Mouse (Mus musculus) limb, embryonic 10.5 days (tissue): ENCODE data around the gene Kctd5. TPM values are rescaled to one million over a fixed set of nuclear protein-coding genes. Genes with fewer than 3 reads are reported as not detected.

Experiments
- DNase-seq: peaks from one replicate; pipeline ENCODE4 v3.0.0-alpha.2; 2017; ENCODE audit warnings: low spot score
- H3K27ac ChIP-seq: fragments of 300-500 bp; sonication (generic); 2 replicates; pipeline ENCODE4 v1.5.1; 2016; ENCODE audit warnings: mild to moderate bottlenecking
- H3K27me3 ChIP-seq: fragments of 300-500 bp; sonication (generic); 2 replicates; pipeline ENCODE4 v1.6.1; 2016; ENCODE audit warnings: low read depth, mild to moderate bottlenecking; ENCODE audit not compliant: poor library complexity, severe bottlenecking
- H3K36me3 ChIP-seq: fragments of 300-500 bp; sonication (generic); 2 replicates; pipeline ENCODE4 v1.6.1; 2016; ENCODE audit warnings: mild to moderate bottlenecking, moderate library complexity
- H3K4me1 ChIP-seq: fragments of 300-500 bp; sonication (generic); 2 replicates; pipeline ENCODE4 v1.6.1; 2016
- H3K4me3 ChIP-seq: fragments of 300-500 bp; sonication (generic); 2 replicates; pipeline ENCODE4 v1.5.1; 2016; ENCODE audit warnings: mild to moderate bottlenecking, moderate library complexity
- H3K9me3 ChIP-seq: fragments of 300-500 bp; sonication (generic); replicated peaks from 2 replicates; pipeline ENCODE4 v1.6.1; 2016; ENCODE audit warnings: mild to moderate bottlenecking
- WGBS: fragments of 180-500 bp; shearing (Covaris S2); methylation state at CpG from one replicate; pipeline ENCODE4 v1.1.7; 2016; 5-methylcytosine and 5-hydroxymethylcytosine counted together
- polyA plus RNA-seq: library from polyadenylated mRNA; unstranded; fragments of >200 nt; fragmentation: Nextera tagmentation; extraction: Ambion mirVana; gene quantifications from 2 replicates; pipeline ENCODE4 v1.2.1, GENCODE M21; 2016

Gene Kctd5
- polyA plus RNA-seq, 1 experiment from 2014 or later = 113 TPM

DNA sequence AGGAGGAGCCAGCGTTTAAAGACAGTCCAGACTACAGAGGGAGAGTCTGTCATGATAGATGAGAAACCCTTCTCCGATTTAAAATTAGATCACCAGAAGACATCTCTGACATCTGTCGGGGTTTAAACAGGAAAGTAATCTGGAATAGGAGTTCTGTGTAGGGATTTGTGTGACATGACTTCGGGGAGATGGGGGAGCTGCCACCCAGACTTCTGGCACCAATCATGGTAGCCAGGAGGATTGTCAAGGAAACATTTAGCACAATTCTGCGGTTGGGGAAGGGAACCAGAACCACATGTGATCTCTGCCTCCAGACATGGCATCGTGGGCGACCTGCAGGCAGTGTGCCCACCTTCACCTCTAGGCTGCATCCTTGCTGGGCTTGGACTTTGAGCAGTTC lies 43.8 kb downstream of the Kctd5 start:
- DNase-seq = no peak
- H3K4me1 ChIP-seq = no peaks in the 10 kb centered on the region
- no peaks in the 10 kb centered on the region for H3K9me3 ChIP-seq
- no peaks in the 10 kb centered on the region for H3K36me3 ChIP-seq
- H3K4me3 ChIP-seq = no peak overlapping the region
- 85% methylated on average over 7 of the region's 7 CpGs for WGBS
- H3K27ac ChIP-seq = no peak overlapping the region
- H3K27me3 ChIP-seq = no peaks in the 10 kb centered on the region

DNA sequence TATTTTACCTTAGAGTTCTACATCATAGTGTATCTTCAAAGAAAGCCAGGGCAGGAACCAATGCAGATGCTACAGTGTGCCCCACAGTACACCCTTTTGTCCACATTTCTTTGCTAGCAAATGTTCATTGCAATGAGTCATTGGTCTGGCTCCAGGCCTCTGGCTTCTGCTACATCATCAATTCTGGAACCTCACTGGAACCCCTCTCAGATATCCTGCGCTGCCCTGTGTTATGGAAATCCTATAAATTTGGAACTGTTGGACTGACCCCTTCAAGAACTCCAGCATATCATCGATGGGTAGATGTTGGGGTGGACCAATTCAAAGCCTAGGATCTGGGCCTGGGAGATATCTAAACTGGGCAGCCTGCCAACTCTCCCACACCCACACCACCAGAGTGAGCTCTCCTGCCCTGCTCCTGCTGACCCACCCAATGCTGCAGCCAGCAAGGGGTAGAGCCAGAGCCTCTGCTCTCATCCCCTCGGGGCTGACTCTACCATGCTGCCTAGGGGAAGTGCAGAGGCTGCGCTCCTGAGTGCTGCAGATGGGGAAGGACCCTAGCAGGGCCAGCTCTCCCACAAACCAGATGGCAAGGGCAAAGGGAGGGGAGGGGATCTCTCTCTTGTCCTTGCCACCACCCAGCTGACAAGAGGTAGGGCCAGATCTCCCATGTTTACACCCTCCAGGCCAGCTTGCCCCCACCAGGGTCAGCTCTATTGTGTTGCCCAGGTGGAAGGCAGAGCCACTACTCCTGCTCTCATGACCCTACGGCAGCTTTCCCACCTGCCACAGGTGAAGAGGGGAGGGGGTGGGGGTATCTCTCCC lies 51.7 kb downstream of the Kctd5 start:
- DNase-seq = no peak
- Histone ChIP-seq H3K4me1 (peaks cover 5% of the 10 kb centered on the region; the same call in 1 of the 2 replicates), H3K27me3 (no peaks in the 10 kb centered on the region), H3K9me3 (no peaks in the 10 kb centered on the region), H3K27ac (no peak overlapping the region), H3K4me3 (no peak overlapping the region), H3K36me3 (no peaks in the 10 kb centered on the region)
- 76% methylated on average over 5 of the region's 5 CpGs for WGBS

DNA sequence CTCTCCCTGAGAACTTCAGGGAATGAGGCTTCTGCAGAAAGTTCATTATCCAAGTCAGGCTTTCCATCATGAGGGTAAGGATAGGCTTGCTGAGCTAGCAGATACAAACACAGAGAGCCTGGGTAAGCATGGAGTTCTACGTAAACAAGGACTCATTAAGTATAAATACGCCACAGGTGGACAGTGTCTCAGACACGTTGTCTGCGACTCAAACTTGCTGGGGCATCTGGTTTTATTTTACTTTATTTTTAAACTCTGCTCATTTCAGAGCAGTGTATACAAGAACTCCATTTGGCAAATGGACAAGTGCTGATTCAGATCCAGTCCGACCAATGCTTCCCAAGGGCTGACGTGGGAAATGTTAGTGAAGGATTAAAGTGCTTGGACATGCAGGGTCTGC lies 52.6 kb downstream of the Kctd5 start:
- Histone ChIP-seq H3K4me3 (no peak overlapping the region), H3K9me3 (no peaks in the 10 kb centered on the region), H3K27ac (no peak overlapping the region), H3K27me3 (no peaks in the 10 kb centered on the region), H3K36me3 (no peaks in the 10 kb centered on the region), H3K4me1 (peaks cover 9% of the 10 kb centered on the region)
- DNase-seq = no peak
- WGBS = 64% methylated on average over 6 of the region's 6 CpGs

DNA sequence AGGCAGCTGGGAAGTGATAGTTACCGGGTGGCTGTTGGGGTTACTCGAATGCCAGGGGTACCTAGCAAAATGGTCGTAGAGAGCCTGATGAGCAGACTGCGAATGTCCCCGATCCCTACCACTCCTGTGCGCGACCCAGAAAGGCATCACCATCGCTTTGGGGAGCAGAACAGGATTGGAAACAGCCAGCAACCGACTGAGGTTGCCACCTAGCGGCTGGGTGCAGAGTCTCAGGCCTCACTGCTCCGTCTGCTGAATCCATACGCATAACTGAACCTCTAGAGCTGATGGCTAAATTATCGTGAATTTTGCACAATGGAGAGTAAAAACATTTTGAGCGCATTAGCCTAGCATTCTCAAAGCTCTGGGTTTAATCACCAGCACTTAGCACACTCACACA lies 57.6 kb downstream of the Kctd5 start:
- 29% methylated on average over 14 of the region's 14 CpGs for WGBS
- DNase-seq = peak; percentile 54

DNA sequence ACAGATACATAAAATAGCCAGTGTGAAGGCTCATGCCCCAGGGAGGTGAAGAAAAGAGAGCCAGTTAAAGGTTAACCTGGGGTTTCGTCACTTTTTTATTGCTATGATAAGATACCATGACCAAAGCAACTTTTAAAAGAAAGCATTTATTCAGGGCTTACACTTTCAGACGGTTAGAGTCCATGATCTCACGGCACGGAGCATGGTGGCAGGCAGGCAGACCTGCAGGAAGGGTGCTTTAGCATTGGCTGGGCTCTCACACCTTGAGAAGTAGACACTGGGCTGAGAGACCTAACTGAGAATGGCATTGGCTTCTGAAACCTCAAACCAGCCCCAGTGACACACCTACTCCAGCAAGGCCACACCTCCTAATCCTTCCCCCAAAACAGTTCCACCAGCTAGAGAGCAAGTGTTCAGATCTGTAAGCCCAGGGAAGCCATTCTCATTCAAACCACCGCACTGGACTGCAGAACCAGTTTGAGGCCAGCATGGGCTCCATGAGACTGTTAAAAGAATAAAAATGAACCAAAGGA lies 58.8 kb downstream of the Kctd5 start:
- H3K4me3 ChIP-seq = no peak overlapping the region
- peaks cover 11% of the 10 kb centered on the region for H3K4me1 ChIP-seq
- no peak for DNase-seq
- no peak overlapping the region for H3K27ac ChIP-seq
- 90% methylated on average over 5 of the region's 5 CpGs for WGBS
- no peaks in the 10 kb centered on the region for H3K27me3 ChIP-seq
- no peaks in the 10 kb centered on the region for H3K36me3 ChIP-seq
- no peaks in the 10 kb centered on the region for H3K9me3 ChIP-seq

More for the DNA sequence above, 57.6 kb downstream of the Kctd5 start:
- no peaks in the 10 kb centered on the region for H3K27me3 ChIP-seq
- no peaks in the 10 kb centered on the region for H3K36me3 ChIP-seq
- H3K4me1 ChIP-seq = peaks cover 11% of the 10 kb centered on the region
- H3K27ac ChIP-seq = no peak overlapping the region; the same call in 1 of the 2 replicates
- no peak overlapping the region for H3K4me3 ChIP-seq
- H3K9me3 ChIP-seq = no peaks in the 10 kb centered on the region

DNA sequence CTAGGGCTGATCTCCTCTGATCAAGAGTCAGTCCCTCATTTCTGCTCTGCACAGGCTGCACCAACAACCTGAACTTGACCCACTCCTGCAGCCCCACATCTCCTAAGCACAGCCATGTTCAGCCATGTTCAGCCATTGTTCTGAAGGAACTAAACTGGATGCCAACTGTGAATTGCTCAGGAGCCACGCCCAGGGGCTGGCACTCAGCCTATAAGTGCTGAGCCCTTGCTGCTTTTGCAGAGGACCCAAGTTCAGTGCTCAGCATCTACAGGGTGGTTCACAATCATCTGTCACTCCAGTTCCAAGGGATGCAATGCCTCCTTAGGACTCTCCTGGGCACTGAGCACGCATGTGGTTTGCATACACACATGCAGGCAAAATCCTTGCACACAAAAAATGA lies 60.4 kb downstream of the Kctd5 start:
- DNase-seq = no peak
- Histone ChIP-seq H3K36me3 (no peaks in the 10 kb centered on the region), H3K9me3 (no peaks in the 10 kb centered on the region), H3K4me3 (no peak overlapping the region), H3K27ac (no peak overlapping the region), H3K27me3 (no peaks in the 10 kb centered on the region), H3K4me1 (peaks cover 11% of the 10 kb centered on the region)
- WGBS = 94% methylated on average over 2 of the region's 2 CpGs

DNA sequence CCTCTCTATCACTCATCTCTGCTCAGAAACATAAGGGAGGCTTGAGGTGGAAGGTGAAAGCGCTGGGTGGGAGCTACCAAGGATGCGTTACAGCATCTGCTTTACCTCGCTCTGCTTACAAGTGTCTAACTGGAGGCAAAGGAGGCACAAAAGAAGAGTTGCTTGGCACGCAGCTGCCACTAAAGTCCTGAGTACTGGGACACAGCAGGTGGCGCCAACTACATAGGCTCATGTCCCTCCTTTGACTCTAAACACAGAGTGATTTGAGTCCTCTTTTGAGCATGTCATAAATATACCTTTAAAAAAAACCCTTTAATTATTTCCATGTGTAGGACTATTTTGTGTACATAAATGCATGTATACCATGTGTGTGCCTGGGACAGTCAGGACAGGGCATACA lies 63.7 kb downstream of the Kctd5 start:
- H3K36me3 ChIP-seq = no peaks in the 10 kb centered on the region
- DNase-seq = no peak
- no peaks in the 10 kb centered on the region for H3K27me3 ChIP-seq
- no peaks in the 10 kb centered on the region for H3K4me1 ChIP-seq
- WGBS = 70% methylated on average over 5 of the region's 5 CpGs
- H3K27ac ChIP-seq = no peak overlapping the region
- H3K4me3 ChIP-seq = no peak overlapping the region
- no peaks in the 10 kb centered on the region for H3K9me3 ChIP-seq

DNA sequence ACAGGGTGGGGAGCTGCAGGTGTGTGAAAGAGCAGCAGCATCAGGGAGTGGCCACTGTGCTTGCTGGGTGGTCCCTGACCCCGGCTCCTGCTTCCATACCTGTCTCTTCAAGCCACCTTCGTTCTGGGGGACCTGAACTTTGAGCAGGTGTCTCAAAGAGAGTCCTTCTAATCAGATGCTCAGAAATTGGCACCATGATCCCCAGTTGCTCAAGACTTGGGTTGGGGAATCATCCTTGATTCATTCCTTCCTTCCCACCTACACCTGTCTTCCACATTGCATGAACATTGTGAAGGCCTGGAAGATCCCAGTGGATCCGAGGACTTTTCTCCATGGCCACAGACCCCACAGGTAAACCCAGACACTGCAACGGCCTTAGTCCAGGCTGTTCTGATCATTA lies 65.2 kb downstream of the Kctd5 start:
- Histone ChIP-seq H3K4me1 (no peaks in the 10 kb centered on the region), H3K4me3 (no peak overlapping the region), H3K27ac (no peak overlapping the region), H3K36me3 (no peaks in the 10 kb centered on the region), H3K27me3 (no peaks in the 10 kb centered on the region), H3K9me3 (no peaks in the 10 kb centered on the region)
- WGBS = 76% methylated on average over 4 of the region's 4 CpGs
- DNase-seq = no peak

DNA sequence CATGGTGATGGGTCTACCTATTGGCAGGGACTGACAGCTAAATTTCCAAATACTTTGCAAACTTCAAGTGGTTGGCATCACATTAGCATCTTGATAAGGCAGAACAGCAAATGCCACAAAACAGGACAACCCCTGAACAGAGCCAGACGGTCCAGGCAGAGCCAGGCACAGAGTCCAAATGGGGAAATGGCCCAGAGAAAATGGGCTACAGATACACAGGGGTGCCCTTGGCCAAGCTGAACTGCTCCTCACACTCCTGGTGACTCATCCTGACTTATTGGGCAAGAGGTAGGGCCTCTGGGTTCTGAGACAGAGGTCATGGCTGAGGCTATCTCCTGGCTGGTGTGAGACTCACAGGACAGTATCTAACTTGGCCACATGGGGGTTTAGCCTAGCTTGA lies 65.9 kb downstream of the Kctd5 start:
- no peak overlapping the region for H3K4me3 ChIP-seq
- no peaks in the 10 kb centered on the region for H3K27me3 ChIP-seq
- no peaks in the 10 kb centered on the region for H3K9me3 ChIP-seq
- DNase-seq = no peak
- no peaks in the 10 kb centered on the region for H3K4me1 ChIP-seq
- WGBS = 80% methylated on average over 1 of the region's 1 CpGs
- H3K36me3 ChIP-seq = no peaks in the 10 kb centered on the region
- no peak overlapping the region for H3K27ac ChIP-seq

DNA sequence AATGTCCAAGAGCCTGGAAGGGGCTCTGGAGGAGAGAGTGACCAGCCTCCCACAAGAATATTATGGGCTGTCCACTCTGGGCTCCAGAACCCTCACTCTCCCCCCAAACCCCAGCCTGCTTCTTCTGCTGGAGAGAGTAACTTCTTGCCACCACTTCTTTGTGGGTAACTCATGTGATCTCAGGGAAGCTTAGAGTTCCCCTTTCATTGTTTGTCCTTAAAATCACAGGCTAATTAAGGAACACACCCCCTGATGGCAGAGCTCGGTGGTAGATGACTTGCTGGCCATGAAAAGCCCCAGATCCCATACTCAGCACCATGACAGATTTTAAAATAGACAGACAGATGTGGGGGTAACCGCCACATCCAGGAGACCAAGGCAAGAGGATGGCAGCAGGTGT lies 66.4 kb downstream of the Kctd5 start:
- Histone ChIP-seq H3K27ac (no peak overlapping the region), H3K4me3 (no peak overlapping the region), H3K27me3 (no peaks in the 10 kb centered on the region), H3K36me3 (no peaks in the 10 kb centered on the region), H3K9me3 (no peaks in the 10 kb centered on the region), H3K4me1 (no peaks in the 10 kb centered on the region)
- DNase-seq = no peak
- WGBS = 59% methylated on average over 2 of the region's 2 CpGs

DNA sequence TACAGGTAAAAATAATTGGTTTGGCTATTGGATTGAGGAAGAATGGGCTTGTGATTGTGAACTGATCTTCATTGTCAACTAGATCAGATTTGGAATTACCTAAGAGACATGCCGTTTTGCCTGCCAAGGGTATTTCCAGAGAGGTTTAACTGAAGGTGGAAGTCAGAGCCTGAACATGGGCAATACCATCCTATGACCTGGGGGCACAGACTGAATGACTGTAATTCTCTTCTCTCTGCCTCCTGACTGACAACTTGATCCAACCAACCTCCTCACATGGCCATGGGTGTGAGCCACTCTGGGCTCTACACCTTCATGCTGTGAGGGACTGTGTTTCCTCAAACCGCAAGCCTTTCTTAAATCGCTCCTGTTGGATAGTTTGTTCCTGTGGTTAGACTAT lies 68.2 kb downstream of the Kctd5 start:
- WGBS = 96% methylated on average over 3 of the region's 3 CpGs
- H3K36me3 ChIP-seq = no peaks in the 10 kb centered on the region
- no peaks in the 10 kb centered on the region for H3K4me1 ChIP-seq

DNA sequence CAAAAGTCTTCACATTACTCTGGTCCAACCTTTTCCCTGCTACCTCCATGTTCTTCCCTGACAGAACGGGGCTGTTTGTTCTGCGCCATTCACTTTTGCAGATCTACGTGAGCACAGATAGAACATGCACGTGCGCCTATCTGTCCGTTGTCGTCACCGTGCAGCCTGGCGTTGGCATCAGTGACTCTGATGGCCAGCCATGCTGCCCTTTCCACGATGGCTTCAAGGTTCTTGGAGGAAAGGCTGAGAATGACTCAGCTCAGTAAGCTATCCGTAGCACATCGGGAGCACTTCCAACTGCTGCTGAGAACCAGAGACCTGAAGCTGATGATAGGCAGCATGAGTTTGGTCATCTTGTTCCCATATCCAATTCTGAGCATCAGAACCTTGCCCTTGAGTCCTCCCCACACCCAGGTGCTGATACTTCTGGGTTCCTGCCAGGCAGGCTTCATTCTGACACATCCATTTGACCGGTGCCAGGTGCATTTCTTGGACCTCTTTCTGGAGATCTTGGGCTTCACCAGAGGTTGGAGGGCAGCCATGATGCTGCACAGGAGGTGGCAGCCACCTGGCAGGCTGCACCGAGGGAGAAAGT lies 69.1 kb downstream of the Kctd5 start:
- Histone ChIP-seq H3K27ac (no peak overlapping the region), H3K27me3 (no peaks in the 10 kb centered on the region), H3K4me3 (no peak overlapping the region), H3K4me1 (no peaks in the 10 kb centered on the region), H3K36me3 (no peaks in the 10 kb centered on the region), H3K9me3 (no peaks in the 10 kb centered on the region)
- DNase-seq = no peak
- WGBS = 91% methylated on average over 14 of the region's 14 CpGs

More for the DNA sequence above, 68.2 kb downstream of the Kctd5 start:
- no peak overlapping the region for H3K4me3 ChIP-seq
- no peaks in the 10 kb centered on the region for H3K9me3 ChIP-seq
- H3K27ac ChIP-seq = no peak overlapping the region
- DNase-seq = no peak
- H3K27me3 ChIP-seq = no peaks in the 10 kb centered on the region

DNA sequence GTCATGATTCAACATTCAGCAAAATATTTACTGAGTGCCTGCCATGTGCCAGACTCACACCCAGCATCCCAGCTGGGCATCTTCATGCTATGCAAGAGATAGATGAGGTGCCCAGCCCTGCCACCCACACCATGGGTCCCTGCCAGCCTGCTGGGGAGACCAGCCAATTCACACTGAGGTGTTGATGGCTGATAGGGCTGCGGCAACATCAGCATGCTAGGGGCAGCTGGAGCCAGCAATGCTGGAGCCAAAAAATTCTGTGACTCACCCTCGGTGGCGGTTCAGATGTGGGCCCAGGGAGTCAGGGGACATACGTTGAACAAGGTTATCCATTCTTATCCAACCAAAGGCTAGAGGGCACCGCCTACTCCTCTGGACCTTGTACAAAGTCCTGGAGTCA lies 72.9 kb downstream of the Kctd5 start:
- H3K4me3 ChIP-seq = no peak overlapping the region
- DNase-seq = no peak
- H3K4me1 ChIP-seq = no peaks in the 10 kb centered on the region
- H3K9me3 ChIP-seq = no peaks in the 10 kb centered on the region
- 46% methylated on average over 5 of the region's 5 CpGs for WGBS
- no peaks in the 10 kb centered on the region for H3K27me3 ChIP-seq
- H3K36me3 ChIP-seq = no peaks in the 10 kb centered on the region
- no peak overlapping the region for H3K27ac ChIP-seq
